Mouse (Mus musculus) megakaryocyte, embryonic 14.5 days (primary cell): ENCODE measurements at regions not wholly inside any gene's neighbourhood (a gene's known extent, or its start where the extent isn't known, plus 50 kb on each side); places are given as distances from the start of the nearest gene placed in this dataset.
"Not testable (repeated sequence)": the region's sequence is repeated elsewhere in the genome, so short reads cannot be mapped to it uniquely, and the experiment has no call there.

Experiments used
- FLI1 ChIP-seq: IDR thresholded peaks from 2 replicates; pipeline ENCODE4 v1.6.1; 2012; ENCODE audit warnings: low read length, inconsistent platforms, mixed read lengths
- GATA1 ChIP-seq: IDR thresholded peaks from 3 replicates; pipeline ENCODE4 v1.6.1; 2012; ENCODE audit warnings: mixed read lengths, low read length, inconsistent platforms, borderline replicate concordance

- TF ChIP-seq GATA1, FLI1: not testable (repeated sequence)
Observed at GRCm38 (mm10) chr13:73087815-73088214, 172.5 kb upstream of the Irx4 start.
